Mouse (Mus musculus) neural tube, embryonic 14.5 days (tissue): ENCODE results near the gene Nrarp. TPM values are rescaled to one million over a fixed set of nuclear protein-coding genes. Genes with fewer than 3 reads are reported as not detected.

ENCODE experiments used
- ATAC-seq: fragments of 200-750 bp; cut with Nextera tagmentation; 2 replicates; pipeline ENCODE4 v1.8.0; 2017; ENCODE audit warnings: low read depth, mild to moderate bottlenecking, moderate TSS enrichment, moderate library complexity
- H3K27ac ChIP-seq: fragments of 300-500 bp; sonication (generic); 2 replicates; pipeline ENCODE4 v1.5.1; 2014; ENCODE audit warnings: low read depth, mild to moderate bottlenecking, control low read depth, low read length, moderate library complexity, mixed read lengths
- H3K27me3 ChIP-seq: fragments of 300-500 bp; sonication (generic); 2 replicates; pipeline ENCODE4 v1.6.1; 2014; ENCODE audit warnings: low read length; ENCODE audit not compliant: control insufficient read depth, insufficient read depth
- H3K36me3 ChIP-seq: fragments of 300-500 bp; sonication (generic); 2 replicates; pipeline ENCODE4 v1.6.1; 2014; ENCODE audit warnings: low read length, mixed read lengths; ENCODE audit not compliant: control insufficient read depth, insufficient read depth
- H3K4me1 ChIP-seq: fragments of 300-500 bp; sonication (generic); 2 replicates; pipeline ENCODE4 v1.6.1; 2014; ENCODE audit warnings: low read length; ENCODE audit not compliant: control insufficient read depth, insufficient read depth
- H3K4me2 ChIP-seq: fragments of 300-500 bp; sonication (generic); 2 replicates; pipeline ENCODE4 v1.6.1; 2014; ENCODE audit warnings: mild to moderate bottlenecking, low read depth, low read length, control low read depth
- H3K4me3 ChIP-seq: fragments of 300-500 bp; sonication (generic); 2 replicates; pipeline ENCODE4 v1.5.1; 2014; ENCODE audit warnings: low read depth, low read length, control low read depth, mixed read lengths
- H3K9ac ChIP-seq: fragments of 300-500 bp; sonication (generic); replicated peaks from 2 replicates; pipeline ENCODE4 v1.6.1; 2014; ENCODE audit warnings: low read depth, mild to moderate bottlenecking, control low read depth, low read length, mixed read lengths
- H3K9me3 ChIP-seq: fragments of 300-500 bp; sonication (generic); 2 replicates; pipeline ENCODE4 v1.6.1; 2016; ENCODE audit warnings: low read length; ENCODE audit not compliant: control insufficient read depth
- WGBS: fragments of 180-500 bp; shearing (Covaris S2); extraction: QIAGEN DNeasy Blood & Tissue Kit; methylation state at CpG from one replicate; pipeline ENCODE4 v1.1.7; 2014; 5-methylcytosine and 5-hydroxymethylcytosine counted together
- polyA plus RNA-seq: library from polyadenylated mRNA; unstranded; fragments of >200 nt; fragmentation: Nextera tagmentation; extraction: Ambion mirVana; gene quantifications from 2 replicates; pipeline ENCODE4 v1.2.1, GENCODE M21; 2014

Gene Nrarp
- polyA plus RNA-seq, 1 experiment from 2014 or later, result 10.7 TPM

GRCm38 (mm10) chr2:25197946-25198345 is 17.4 kb downstream of the Nrarp start:
- Histone ChIP-seq H3K9ac (no peak overlapping the region), H3K4me1 (no peaks in the 10 kb centered on the region), H3K36me3 (peaks cover 42% of the 10 kb centered on the region), H3K27me3 (peaks cover 9% of the 10 kb centered on the region; the same call in 1 of the 2 replicates), H3K4me2 (no peak overlapping the region), H3K27ac (no peak overlapping the region), H3K9me3 (no peaks in the 10 kb centered on the region), H3K4me3 (no peak overlapping the region)
- no peak for ATAC-seq

GRCm38 (mm10) chr2:25200631-25201030 is 20.1 kb downstream of the Nrarp start:
- H3K4me3 ChIP-seq, result no peak overlapping the region
- H3K9ac ChIP-seq, result no peak overlapping the region
- H3K4me1 ChIP-seq, result no peaks in the 10 kb centered on the region
- H3K27me3 ChIP-seq, result 0 out of 2 replicates have a peak, but pooled peaks cover 3% of the 10 kb centered on the region
- peaks cover 64% of the 10 kb centered on the region for H3K36me3 ChIP-seq
- no peaks in the 10 kb centered on the region for H3K9me3 ChIP-seq
- no peak overlapping the region for H3K27ac ChIP-seq
- WGBS, result 97% methylated on average over 2 of the region's 2 CpGs
- no peak for ATAC-seq
- no peak overlapping the region for H3K4me2 ChIP-seq

- H3K36me3 ChIP-seq, result peaks cover 71% of the 10 kb centered on the region
- ATAC-seq, result peak; percentile 38; the same call in 1 of the 2 replicates
- peaks cover 4% of the 10 kb centered on the region; the same call in 1 of the 2 replicates for H3K4me1 ChIP-seq
- no peak overlapping the region for H3K27ac ChIP-seq
- no peak overlapping the region for H3K9ac ChIP-seq
- H3K27me3 ChIP-seq, result no peaks in the 10 kb centered on the region
- WGBS, result 65% methylated on average over 4 of the region's 4 CpGs
- H3K4me2 ChIP-seq, result no peak overlapping the region
- H3K4me3 ChIP-seq, result no peak overlapping the region
- no peaks in the 10 kb centered on the region for H3K9me3 ChIP-seq
Measured at GRCm38 (mm10) chr2:25203631-25204214, 23.2 kb downstream of the Nrarp start.

- ATAC-seq, result no peak
- Histone ChIP-seq H3K4me3 (no peak overlapping the region), H3K27ac (no peak overlapping the region), H3K9me3 (no peaks in the 10 kb centered on the region), H3K4me1 (peaks cover 20% of the 10 kb centered on the region), H3K27me3 (no peaks in the 10 kb centered on the region), H3K9ac (no peak overlapping the region), H3K36me3 (peaks cover 41% of the 10 kb centered on the region), H3K4me2 (no peak overlapping the region)
- WGBS, result 75% methylated on average over 1 of the region's 1 CpGs
Measured at GRCm38 (mm10) chr2:25207593-25207992, 27.0 kb downstream of the Nrarp start.

- Histone ChIP-seq H3K4me2 (peak overlapping the region; percentile 92), H3K9me3 (no peaks in the 10 kb centered on the region), H3K4me3 (peak overlapping the region; percentile 87), H3K27ac (peak overlapping the region; percentile 85), H3K4me1 (peaks cover 20% of the 10 kb centered on the region), H3K27me3 (no peaks in the 10 kb centered on the region), H3K36me3 (peaks cover 16% of the 10 kb centered on the region; the same call in 1 of the 2 replicates), H3K9ac (peak overlapping the region; percentile 90)
- ATAC-seq, result peak; percentile 36; the same call in 1 of the 2 replicates
- WGBS, result under 1% methylated on average over 24 of the region's 24 CpGs
Measured at GRCm38 (mm10) chr2:25210686-25211085, 30.1 kb downstream of the Nrarp start.

- Histone ChIP-seq H3K4me3 (peak within 1 kb of the TSS; percentile 87), H3K36me3 (0 out of 2 replicates have a peak, but pooled peaks cover 12% of the 10 kb centered on the region), H3K9ac (peak within 1 kb of the TSS; percentile 90), H3K4me2 (peak within 1 kb of the TSS; percentile 92), H3K27me3 (no peaks in the 10 kb centered on the region), H3K4me1 (peaks cover 20% of the 10 kb centered on the region), H3K27ac (peak within 1 kb of the TSS; percentile 85), H3K9me3 (no peaks in the 10 kb centered on the region)
- ATAC-seq, result peak; percentile 93
- under 1% methylated on average over 44 of the region's 44 CpGs for WGBS
Measured at GRCm38 (mm10) chr2:25211121-25211670, 30.6 kb downstream of the Nrarp start, which contains the start of gene Nelfb. TSS of gene Nelfb (minus strand) at chr2:25211489.

GRCm38 (mm10) chr2:25213266-25213865 is 32.8 kb downstream of the Nrarp start:
- no peaks in the 10 kb centered on the region for H3K27me3 ChIP-seq
- peaks cover 18% of the 10 kb centered on the region for H3K4me1 ChIP-seq
- WGBS, result 69% methylated on average over 23 of the region's 23 CpGs
- H3K4me3 ChIP-seq, result no peak overlapping the region
- H3K9ac ChIP-seq, result no peak overlapping the region
- no peak for ATAC-seq
- H3K27ac ChIP-seq, result no peak overlapping the region
- 0 out of 2 replicates have a peak, but pooled peaks cover 5% of the 10 kb centered on the region for H3K36me3 ChIP-seq
- no peak overlapping the region for H3K4me2 ChIP-seq
- H3K9me3 ChIP-seq, result no peaks in the 10 kb centered on the region

- Histone ChIP-seq H3K36me3 (no peaks in the 10 kb centered on the region), H3K27me3 (no peaks in the 10 kb centered on the region), H3K4me2 (no peak within 1 kb of the TSS), H3K27ac (no peak within 1 kb of the TSS), H3K9ac (no peak within 1 kb of the TSS), H3K4me3 (no peak within 1 kb of the TSS), H3K4me1 (peaks cover 10% of the 10 kb centered on the region), H3K9me3 (no peaks in the 10 kb centered on the region)
- ATAC-seq, result no peak
- 82% methylated on average over 3 of the region's 3 CpGs for WGBS
Measured at GRCm38 (mm10) chr2:25214444-25214843, 33.9 kb downstream of the Nrarp start, which contains the start of gene Stpg3. TSS of gene Stpg3 (minus strand) at chr2:25214637.

GRCm38 (mm10) chr2:25217666-25218065 is 37.1 kb downstream of the Nrarp start:
- H3K4me3 ChIP-seq, result no peak overlapping the region
- H3K9ac ChIP-seq, result no peak overlapping the region
- WGBS, result 65% methylated on average over 2 of the region's 2 CpGs
- no peak overlapping the region for H3K27ac ChIP-seq
- H3K36me3 ChIP-seq, result no peaks in the 10 kb centered on the region
- no peaks in the 10 kb centered on the region for H3K9me3 ChIP-seq
- no peak overlapping the region for H3K4me2 ChIP-seq
- H3K4me1 ChIP-seq, result no peaks in the 10 kb centered on the region
- ATAC-seq, result no peak
- H3K27me3 ChIP-seq, result no peaks in the 10 kb centered on the region
